Mouse (Mus musculus): ENCODE results near the gene Ppif. TPM values are rescaled to one million over a fixed set of nuclear protein-coding genes. Genes with fewer than 3 reads are reported as not detected.

The Ppif gene
- polyA plus RNA-seq, 1 experiment: 14.1 TPM

DNA sequence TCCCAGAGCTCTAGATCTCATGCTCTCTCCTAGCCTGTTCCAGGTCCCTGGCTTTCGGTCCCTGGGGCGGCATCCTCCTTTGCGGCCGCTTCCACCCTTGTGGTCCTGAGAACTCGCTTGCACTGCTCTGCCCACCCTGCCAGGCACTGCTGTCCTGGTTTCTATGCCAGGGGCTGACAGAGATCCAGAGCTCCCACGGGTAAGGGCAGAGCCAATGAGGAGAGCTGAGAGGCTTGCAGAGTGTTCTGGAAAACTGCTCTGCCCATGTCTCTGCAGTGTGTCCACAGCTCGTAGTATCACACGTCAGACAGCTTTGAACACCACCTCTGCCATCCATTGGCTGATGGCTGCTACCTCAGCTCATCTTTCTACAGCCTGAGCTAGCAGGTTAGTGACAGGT is 23.8 kb downstream of the Ppif start:
- no peak overlapping the region for H3ac ChIP-seq (ENCODE audit: control insufficient read depth, insufficient read length)
- no peak overlapping the region for H3K4me2 ChIP-seq (ENCODE audit: low read depth)
- no peak overlapping the region for H3K4me3 ChIP-seq
- TF ChIP-seq MAX (IDR thresholded peaks at IDR 0.05; ENCODE audit: low read depth) (no peak), TCF12 (IDR thresholded peaks at IDR 0.05; ENCODE audit: insufficient read depth, poor library complexity, severe bottlenecking) (no peak), REST (IDR thresholded peaks at IDR 0.05; ENCODE audit: insufficient read depth, insufficient read length) (no peak), CEBPB (IDR thresholded peaks at IDR 0.05; ENCODE audit: insufficient read depth, poor library complexity, severe bottlenecking) (no peak), MYOG (IDR thresholded peaks at IDR 0.05; ENCODE audit: control insufficient read depth in 1 of 3, insufficient read depth in 1 of 3, insufficient read length in 2 of 3, low read depth in 2 of 3) (no peak), POLR2A (IDR thresholded peaks at IDR 0.05; ENCODE audit: insufficient read length, low read depth) (no peak), POLR2AphosphoS2 (IDR thresholded peaks at IDR 0.05; ENCODE audit: insufficient read length, low read depth) (no peak), E2F4 (IDR thresholded peaks at IDR 0.05; ENCODE audit: insufficient read depth) (no peak), SRF (IDR thresholded peaks at IDR 0.05; ENCODE audit: control insufficient read depth, insufficient read length, low read depth) (no peak), TCF3 (IDR thresholded peaks at IDR 0.05; ENCODE audit: insufficient read length, low read depth) (no peak), MYOD1 (IDR thresholded peaks at IDR 0.05; ENCODE audit: control insufficient read depth in 1 of 3, insufficient read length in 2 of 3, low read depth in 2 of 3) (no peak), USF1 (IDR thresholded peaks at IDR 0.05; ENCODE audit: low read depth) (no peak)
- peaks cover 4% of the 10 kb centered on the region for H3K79me2 ChIP-seq (ENCODE audit: control insufficient read depth, insufficient read depth)
- no peaks in the 10 kb centered on the region for H3K27me3 ChIP-seq (ENCODE audit: control insufficient read depth, insufficient read depth, insufficient read length)
- H3K36me3 ChIP-seq (ENCODE audit: control insufficient read depth, insufficient read depth): peaks cover 70% of the 10 kb centered on the region

DNA sequence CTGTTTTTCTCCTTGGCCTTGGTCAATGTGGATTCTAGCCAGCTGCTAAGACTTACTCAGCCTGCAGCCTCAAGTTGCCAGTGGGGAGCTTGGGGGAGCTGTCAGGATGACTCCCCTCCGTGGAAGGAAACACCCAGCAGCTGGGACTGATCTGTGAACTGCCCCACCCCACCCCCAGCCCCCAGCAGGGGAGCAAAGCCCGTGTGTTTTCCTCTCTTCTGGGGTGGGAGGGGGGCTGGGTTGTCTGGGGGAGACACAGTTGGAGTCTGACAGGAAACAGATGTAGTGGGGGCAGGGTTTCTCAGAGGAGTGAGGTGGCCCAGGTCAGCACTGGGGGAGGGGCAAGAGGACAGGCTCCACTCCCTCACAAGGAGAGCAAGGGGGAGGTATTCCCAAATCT is 24.5 kb downstream of the Ppif start:
- Histone ChIP-seq H3ac (ENCODE audit: control insufficient read depth, insufficient read length) (no peak overlapping the region), H3K4me2 (ENCODE audit: low read depth) (no peak overlapping the region), H3K27me3 (ENCODE audit: control insufficient read depth, insufficient read depth, insufficient read length) (no peaks in the 10 kb centered on the region), H3K4me3 (no peak overlapping the region), H3K36me3 (ENCODE audit: control insufficient read depth, insufficient read depth) (peaks cover 74% of the 10 kb centered on the region), H3K79me2 (ENCODE audit: control insufficient read depth, insufficient read depth) (peaks cover 10% of the 10 kb centered on the region)
- TF ChIP-seq POLR2A (IDR thresholded peaks at IDR 0.05; ENCODE audit: insufficient read length, low read depth) (no peak), MYOG (IDR thresholded peaks at IDR 0.05; ENCODE audit: control insufficient read depth in 1 of 3, insufficient read depth in 1 of 3, insufficient read length in 2 of 3, low read depth in 2 of 3) (peak in 1 of 3 experiments; percentile 54), CEBPB (IDR thresholded peaks at IDR 0.05; ENCODE audit: insufficient read depth, poor library complexity, severe bottlenecking) (no peak), TCF3 (IDR thresholded peaks at IDR 0.05; ENCODE audit: insufficient read length, low read depth) (no peak), MYOD1 (IDR thresholded peaks at IDR 0.05; ENCODE audit: control insufficient read depth in 1 of 3, insufficient read length in 2 of 3, low read depth in 2 of 3) (peak in 1 of 3 experiments; percentile 47)

GRCm38 (mm10) chr14:25719371-25719770 is 25.4 kb downstream of the Ppif start:
- H3K27me3 ChIP-seq (ENCODE audit: control insufficient read depth, insufficient read depth, insufficient read length): no peaks in the 10 kb centered on the region
- no peak overlapping the region for H3K4me2 ChIP-seq (ENCODE audit: low read depth)
- H3K79me2 ChIP-seq (ENCODE audit: control insufficient read depth, insufficient read depth): peaks cover 19% of the 10 kb centered on the region
- no peak overlapping the region for H3ac ChIP-seq (ENCODE audit: control insufficient read depth, insufficient read length)
- H3K4me3 ChIP-seq: no peak overlapping the region
- H3K36me3 ChIP-seq (ENCODE audit: control insufficient read depth, insufficient read depth): peaks cover 78% of the 10 kb centered on the region
- TF ChIP-seq POLR2AphosphoS2 (IDR thresholded peaks at IDR 0.05; ENCODE audit: insufficient read length, low read depth) (peak; percentile 32), MYOG (IDR thresholded peaks at IDR 0.05; ENCODE audit: control insufficient read depth in 1 of 3, insufficient read depth in 1 of 3, insufficient read length in 2 of 3, low read depth in 2 of 3) (peak in 1 of 3 experiments; percentile 57), REST (IDR thresholded peaks at IDR 0.05; ENCODE audit: insufficient read depth, insufficient read length) (no peak), MYOD1 (IDR thresholded peaks at IDR 0.05; ENCODE audit: control insufficient read depth in 1 of 3, insufficient read length in 2 of 3, low read depth in 2 of 3) (peak in 1 of 3 experiments; percentile 70), E2F4 (IDR thresholded peaks at IDR 0.05; ENCODE audit: insufficient read depth) (no peak)

DNA sequence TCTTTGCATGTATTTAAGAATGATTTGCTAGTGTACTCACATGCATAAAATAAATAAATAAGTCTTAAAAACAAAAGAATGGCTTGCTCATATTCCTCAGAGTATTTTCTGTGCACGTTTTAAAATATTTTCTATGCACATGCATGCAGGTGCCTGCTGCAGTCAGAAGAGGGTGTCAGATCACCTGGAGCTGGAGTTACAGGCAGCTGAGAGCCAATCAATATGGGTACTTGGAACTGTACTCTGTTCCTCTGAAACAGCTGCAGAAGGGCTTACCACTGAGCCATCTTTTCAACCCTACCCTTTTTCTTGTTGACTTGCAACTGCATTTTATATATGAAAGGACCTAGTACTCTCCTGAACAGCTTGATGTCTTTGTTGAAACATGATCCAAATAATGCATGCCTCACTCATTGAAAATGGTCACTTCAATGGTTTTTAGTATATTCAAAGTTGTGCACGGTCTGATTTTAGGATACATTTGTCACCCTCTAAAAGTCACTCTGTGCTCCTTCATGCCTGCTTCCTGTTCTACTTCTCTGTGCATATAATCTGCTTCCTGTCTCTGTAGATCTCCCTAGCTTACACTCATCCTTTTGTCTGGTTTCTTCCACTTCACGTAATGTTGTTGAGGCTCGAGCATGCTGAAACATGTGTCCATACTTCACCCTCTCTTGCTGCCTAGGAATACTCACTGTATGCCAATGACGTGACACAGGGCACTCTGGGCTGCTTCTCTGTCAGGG is 27.2 kb downstream of the Ppif start:
- no peak overlapping the region for H3ac ChIP-seq (ENCODE audit: control insufficient read depth, insufficient read length)
- H3K36me3 ChIP-seq (ENCODE audit: control insufficient read depth, insufficient read depth): peaks cover 62% of the 10 kb centered on the region
- H3K79me2 ChIP-seq (ENCODE audit: control insufficient read depth, insufficient read depth): peaks cover 29% of the 10 kb centered on the region
- no peak overlapping the region for H3K4me2 ChIP-seq (ENCODE audit: low read depth)
- no peak overlapping the region for H3K4me3 ChIP-seq
- H3K27me3 ChIP-seq (ENCODE audit: control insufficient read depth, insufficient read depth, insufficient read length): no peaks in the 10 kb centered on the region
- TF ChIP-seq POLR2AphosphoS2 (IDR thresholded peaks at IDR 0.05; ENCODE audit: insufficient read length, low read depth) (peak; percentile 19), POLR2A (IDR thresholded peaks at IDR 0.05; ENCODE audit: insufficient read length, low read depth) (no peak)

DNA sequence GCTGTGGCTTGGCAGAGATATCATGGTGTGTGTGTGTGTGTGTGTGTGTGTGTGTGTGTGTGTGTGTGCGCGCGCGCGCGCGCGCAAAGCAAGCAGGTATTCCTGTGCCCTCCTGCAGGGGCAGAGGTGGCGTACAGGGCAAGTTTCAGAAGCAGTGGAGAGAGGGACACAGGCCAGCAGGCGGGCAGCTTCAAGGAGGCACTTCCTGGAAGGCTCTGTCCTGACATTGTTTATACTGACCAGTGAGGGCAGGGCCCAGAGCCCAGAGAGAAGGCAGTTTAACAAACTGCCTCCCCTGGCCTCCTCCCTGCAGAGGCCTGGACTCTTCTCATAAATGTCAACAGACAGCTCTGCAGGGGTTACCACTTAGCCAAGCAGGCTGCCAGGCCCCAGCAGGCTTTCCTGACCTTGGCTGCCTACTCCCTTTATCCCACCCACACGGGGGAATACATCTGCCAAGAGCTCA is 31.1 kb downstream of the Ppif start:
- Histone ChIP-seq H3K79me2 (ENCODE audit: control insufficient read depth, insufficient read depth) (peaks cover 37% of the 10 kb centered on the region), H3K27me3 (ENCODE audit: control insufficient read depth, insufficient read depth, insufficient read length) (no peaks in the 10 kb centered on the region), H3K36me3 (ENCODE audit: control insufficient read depth, insufficient read depth) (peaks cover 38% of the 10 kb centered on the region), H3ac (ENCODE audit: control insufficient read depth, insufficient read length) (no peak overlapping the region), H3K4me3 (no peak overlapping the region), H3K4me2 (ENCODE audit: low read depth) (no peak overlapping the region)
- TF ChIP-seq MYOD1 (IDR thresholded peaks at IDR 0.05; ENCODE audit: control insufficient read depth in 1 of 3, insufficient read length in 2 of 3, low read depth in 2 of 3) (no peak), POLR2AphosphoS2 (IDR thresholded peaks at IDR 0.05; ENCODE audit: insufficient read length, low read depth) (peak; percentile 14), REST (IDR thresholded peaks at IDR 0.05; ENCODE audit: insufficient read depth, insufficient read length) (no peak), USF1 (IDR thresholded peaks at IDR 0.05; ENCODE audit: low read depth) (no peak)
